Mouse (Mus musculus) spleen, adult 2 months (tissue): ENCODE measurements at regions not wholly inside any gene's neighbourhood (a gene's known extent, or its start where the extent isn't known, plus 50 kb on each side); places are given as distances from the start of the nearest gene placed in this dataset.

Experiments
- DNase-seq, 2 experiments: peaks; one replicate each; pipeline versions ENCODE4 v3.0.0 to v3.0.0-alpha.2; 2012 to 2021; ENCODE audit warnings: low spot score in 2 of 2, low read depth in 1 of 2
- H3K27ac ChIP-seq: fragments of 200-500 bp; 2 replicates; pipeline ENCODE4 v1.5.1; 2012; ENCODE audit warnings: low read length, inconsistent platforms; ENCODE audit not compliant: insufficient read depth
- H3K27me3 ChIP-seq: fragments of 200-500 bp; 2 replicates; pipeline ENCODE4 v1.6.1; 2012; ENCODE audit warnings: mild to moderate bottlenecking, moderate library complexity, low read length, inconsistent platforms; ENCODE audit not compliant: control insufficient read depth, insufficient read depth
- H3K36me3 ChIP-seq: fragments of 200-500 bp; 2 replicates; pipeline ENCODE4 v1.6.1; 2012; ENCODE audit warnings: mild to moderate bottlenecking, low read length, inconsistent platforms; ENCODE audit not compliant: control insufficient read depth, insufficient read depth
- H3K4me1 ChIP-seq: fragments of 200-500 bp; 2 replicates; pipeline ENCODE4 v1.6.1; 2011; ENCODE audit warnings: inconsistent platforms; ENCODE audit not compliant: control insufficient read depth, insufficient read depth, insufficient read length
- H3K4me3 ChIP-seq: fragments of 200-500 bp; 2 replicates; pipeline ENCODE4 v1.5.1; 2011; ENCODE audit warnings: mild to moderate bottlenecking, inconsistent platforms; ENCODE audit not compliant: insufficient read depth, insufficient read length; ENCODE audit errors: extremely low read depth
- CTCF ChIP-seq: fragments of 200-500 bp; IDR thresholded peaks from 2 replicates; pipeline ENCODE4 v1.5.1; 2011; ENCODE audit warnings: mild to moderate bottlenecking, inconsistent platforms; ENCODE audit not compliant: insufficient read depth, insufficient read length, insufficient replicate concordance; ENCODE audit errors: extremely low read depth
- POLR2A ChIP-seq: fragments of 200-500 bp; IDR thresholded peaks from 2 replicates; pipeline ENCODE4 v1.6.1; 2011; ENCODE audit warnings: low read depth, low read length, inconsistent platforms
- WGBS: fragments of 180-500 bp; shearing (Covaris S2); methylation state at CpG from one replicate; pipeline ENCODE4 v1.1.7; 2018; 5-methylcytosine and 5-hydroxymethylcytosine counted together

DNA sequence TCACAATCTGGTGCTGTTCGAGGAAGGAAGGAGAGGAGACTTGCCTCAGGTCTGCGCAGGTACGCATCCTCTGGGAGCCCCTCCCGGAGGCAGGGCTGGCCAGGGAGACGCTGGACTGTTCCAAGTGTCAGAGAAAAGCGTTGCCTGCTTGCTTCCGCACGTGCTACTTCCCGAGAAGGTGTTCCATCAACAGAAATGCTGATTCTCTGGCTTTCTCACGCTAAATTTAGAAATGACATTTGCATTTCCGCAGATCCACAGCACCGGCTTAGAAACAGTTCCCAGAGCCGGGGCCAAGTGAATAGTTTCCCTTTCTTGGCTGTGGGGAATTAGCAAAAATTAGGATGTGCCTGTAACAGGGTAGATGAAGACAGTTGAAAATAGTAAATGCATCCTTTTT is 105.1 kb upstream of the Zfp64 start:
- no peak for TF ChIP-seq CTCF
- no peak for TF ChIP-seq POLR2A
- Histone ChIP-seq H3K27ac (no peak overlapping the region), H3K36me3 (no peaks in the 10 kb centered on the region), H3K4me1 (no peaks in the 10 kb centered on the region), H3K27me3 (no peaks in the 10 kb centered on the region), H3K4me3 (no peak overlapping the region)
- no peak for DNase-seq
- WGBS: 68% methylated on average over 13 of the region's 13 CpGs

GRCm38 (mm10) chr2:169057831-169058230 is 102.4 kb upstream of the Zfp64 start:
- H3K27ac ChIP-seq: no peak overlapping the region
- WGBS: 79% methylated on average over 5 of the region's 5 CpGs
- H3K4me3 ChIP-seq: no peak overlapping the region
- no peaks in the 10 kb centered on the region for H3K36me3 ChIP-seq
- H3K4me1 ChIP-seq: no peaks in the 10 kb centered on the region
- no peak for DNase-seq
- TF ChIP-seq POLR2A: no peak
- TF ChIP-seq CTCF: no peak
- no peaks in the 10 kb centered on the region for H3K27me3 ChIP-seq

- Histone ChIP-seq H3K27ac (no peak overlapping the region), H3K27me3 (no peaks in the 10 kb centered on the region), H3K36me3 (no peaks in the 10 kb centered on the region), H3K4me1 (no peaks in the 10 kb centered on the region), H3K4me3 (no peak overlapping the region)
- 91% methylated on average over 14 of the region's 14 CpGs for WGBS
- no peak for TF ChIP-seq POLR2A
- TF ChIP-seq CTCF: no peak
- no peak for DNase-seq
Observed at GRCm38 (mm10) chr2:169049947-169050346, 94.6 kb upstream of the Zfp64 start.

GRCm38 (mm10) chr2:169041748-169042147 is 86.4 kb upstream of the Zfp64 start:
- no peaks in the 10 kb centered on the region for H3K36me3 ChIP-seq
- DNase-seq: no peak
- H3K4me1 ChIP-seq: no peaks in the 10 kb centered on the region
- 90% methylated on average over 2 of the region's 2 CpGs for WGBS
- no peak for TF ChIP-seq CTCF
- no peak for TF ChIP-seq POLR2A
- no peak overlapping the region for H3K4me3 ChIP-seq
- no peak overlapping the region for H3K27ac ChIP-seq
- H3K27me3 ChIP-seq: no peaks in the 10 kb centered on the region

DNA sequence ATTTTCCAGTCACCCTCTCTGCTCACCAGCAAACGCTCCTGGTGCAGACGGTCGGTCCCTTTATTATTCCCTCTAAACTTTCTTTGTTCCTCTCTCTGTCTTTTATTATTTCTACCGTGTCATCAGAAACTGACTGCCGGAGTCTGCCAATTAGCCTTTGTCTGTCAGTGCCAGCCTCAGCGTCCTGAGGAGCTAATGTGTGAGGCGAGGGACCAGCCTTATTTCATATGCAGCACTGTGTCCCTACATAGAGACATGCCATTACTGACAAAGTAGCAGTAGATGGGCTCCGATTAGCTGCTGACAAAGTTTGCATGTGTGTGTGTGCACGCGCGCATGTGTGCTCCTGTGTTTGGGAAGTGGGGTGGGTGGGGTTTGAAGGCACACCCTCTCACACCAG is 82.6 kb upstream of the Zfp64 start:
- no peak for DNase-seq
- Histone ChIP-seq H3K36me3 (no peaks in the 10 kb centered on the region), H3K4me3 (no peak overlapping the region), H3K27me3 (no peaks in the 10 kb centered on the region), H3K4me1 (no peaks in the 10 kb centered on the region), H3K27ac (no peak overlapping the region)
- TF ChIP-seq CTCF (no peak), POLR2A (no peak)
- WGBS: 92% methylated on average over 11 of the region's 11 CpGs

DNA sequence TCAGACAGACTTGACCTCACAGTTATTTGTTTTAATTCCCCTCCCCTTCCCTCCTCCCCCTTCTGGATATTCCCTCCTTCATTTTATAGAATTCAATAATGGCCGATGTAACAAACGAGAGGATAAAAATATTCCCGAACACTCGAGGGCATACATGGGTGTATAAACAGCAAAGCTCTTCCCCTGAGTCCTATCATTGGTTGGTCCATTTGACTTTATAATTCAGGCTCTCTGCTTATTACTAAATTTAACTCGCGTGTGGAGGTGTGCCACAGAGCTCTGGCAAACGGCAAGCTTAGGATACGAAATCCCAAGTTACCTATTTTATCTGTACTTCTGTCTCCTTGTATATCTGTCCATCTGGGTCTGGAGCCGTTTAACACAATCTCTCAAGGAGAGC is 82.1 kb upstream of the Zfp64 start:
- Histone ChIP-seq H3K4me1 (no peaks in the 10 kb centered on the region), H3K27ac (no peak overlapping the region), H3K36me3 (no peaks in the 10 kb centered on the region), H3K27me3 (no peaks in the 10 kb centered on the region), H3K4me3 (no peak overlapping the region)
- DNase-seq: no peak
- TF ChIP-seq CTCF: no peak
- no peak for TF ChIP-seq POLR2A
- whole genome bisulfite sequencing: 92% methylated on average over 9 of the region's 9 CpGs

DNA sequence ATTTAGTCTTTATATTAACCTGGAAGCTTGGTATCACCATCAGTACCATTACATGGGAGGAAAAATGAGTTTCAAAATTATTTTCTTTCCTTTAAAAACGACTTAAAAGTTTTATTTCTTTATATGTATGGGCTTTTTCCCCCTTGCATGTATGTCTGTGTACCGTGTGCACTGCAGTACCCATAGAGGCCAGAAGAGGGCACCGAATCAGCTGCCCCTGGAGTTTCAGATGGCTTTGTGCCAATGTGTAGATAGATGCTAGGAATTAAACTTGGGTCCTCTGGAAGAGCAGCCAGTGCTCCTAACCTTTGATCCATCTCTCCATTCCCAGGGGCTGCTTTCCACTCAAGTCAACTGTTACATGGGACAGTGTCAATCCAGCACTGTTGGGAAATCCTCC is 79.9 kb upstream of the Zfp64 start:
- H3K4me3 ChIP-seq: no peak overlapping the region
- H3K36me3 ChIP-seq: no peaks in the 10 kb centered on the region
- 18% methylated on average over 3 of the region's 3 CpGs for WGBS
- no peak overlapping the region for H3K27ac ChIP-seq
- H3K4me1 ChIP-seq: no peaks in the 10 kb centered on the region
- no peak for DNase-seq
- no peaks in the 10 kb centered on the region for H3K27me3 ChIP-seq
- TF ChIP-seq CTCF: no peak
- no peak for TF ChIP-seq POLR2A

- Histone ChIP-seq H3K27ac (no peak overlapping the region), H3K36me3 (no peaks in the 10 kb centered on the region), H3K27me3 (no peaks in the 10 kb centered on the region), H3K4me3 (no peak overlapping the region), H3K4me1 (no peaks in the 10 kb centered on the region)
- 77% methylated on average over 18 of the region's 18 CpGs for WGBS
- no peak for DNase-seq
- TF ChIP-seq POLR2A: no peak
- no peak for TF ChIP-seq CTCF
Observed at GRCm38 (mm10) chr2:169033997-169034396, 78.6 kb upstream of the Zfp64 start.
